Mouse (Mus musculus): Measurements from ENCODE around the gene Pld6.

The Pld6 gene

DNA sequence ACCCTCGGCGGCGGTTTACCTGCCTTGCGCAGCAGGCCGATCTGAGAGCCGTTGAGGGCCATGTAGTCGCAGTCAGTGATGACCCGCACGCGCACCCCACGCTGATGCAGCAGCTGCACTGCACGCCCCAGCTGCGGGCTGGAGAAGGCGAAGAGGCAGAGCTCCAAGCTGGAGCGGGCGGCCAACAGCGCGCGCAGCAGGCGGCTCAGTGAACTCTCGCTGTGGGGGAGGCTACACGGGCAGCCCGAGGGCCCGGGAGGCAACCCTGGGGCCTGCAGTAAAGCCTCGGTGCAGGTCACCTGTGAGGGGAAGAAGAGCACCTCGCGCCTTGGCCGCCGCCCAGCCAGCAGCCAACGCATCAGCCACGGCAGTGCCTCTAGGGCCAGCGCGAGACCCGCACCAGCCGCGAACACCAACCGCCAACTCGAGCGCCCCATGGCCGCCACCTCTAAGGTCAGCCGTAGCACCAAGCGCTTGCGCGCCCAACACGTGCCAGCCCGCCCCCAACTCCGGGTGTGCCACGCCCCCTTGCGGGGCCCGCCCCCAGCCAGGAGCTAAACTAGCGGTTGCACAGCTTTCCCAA lies at the start of gene Pld6:
Pld6 (minus strand) TSS at position 447 of the 583 bp plus-strand sequence.
- DNase-seq (ENCODE audit: inconsistent ontology term) = peak; percentile 60

GRCm38 (mm10) chr11:59821625-59822024 lies 34.2 kb upstream of the Pld6 start:
- DNase-seq (ENCODE audit: inconsistent ontology term) = no peak

- no peak for DNase-seq (ENCODE audit: inconsistent ontology term)
Observed at GRCm38 (mm10) chr11:59817916-59818315, 30.5 kb upstream of the Pld6 start.

GRCm38 (mm10) chr11:59815482-59816065 lies 28.1 kb upstream of the Pld6 start:
- DNase-seq (ENCODE audit: inconsistent ontology term) = no peak

GRCm38 (mm10) chr11:59814936-59815335 lies 27.5 kb upstream of the Pld6 start:
- DNase-seq (ENCODE audit: inconsistent ontology term) = no peak

DNA sequence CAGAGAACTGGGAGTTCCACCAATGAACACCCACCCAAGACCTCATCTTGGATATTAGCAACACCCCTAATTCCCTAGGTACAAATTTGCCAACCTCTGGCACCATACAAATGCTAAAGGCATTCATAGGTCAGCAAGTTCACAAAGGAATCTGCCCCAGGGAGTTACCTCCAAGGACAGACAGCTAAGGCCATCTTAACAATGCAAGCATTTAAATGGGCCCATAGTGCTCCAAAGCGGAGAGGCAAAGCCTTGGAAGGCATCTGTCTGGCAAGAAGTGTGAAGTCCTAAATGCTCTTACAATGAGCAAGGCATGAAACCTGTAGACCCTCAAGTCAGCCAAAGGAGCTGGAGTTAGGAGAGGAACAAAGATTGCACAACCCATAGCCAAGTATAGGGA lies 26.9 kb upstream of the Pld6 start:
- no peak for DNase-seq (ENCODE audit: inconsistent ontology term)

DNA sequence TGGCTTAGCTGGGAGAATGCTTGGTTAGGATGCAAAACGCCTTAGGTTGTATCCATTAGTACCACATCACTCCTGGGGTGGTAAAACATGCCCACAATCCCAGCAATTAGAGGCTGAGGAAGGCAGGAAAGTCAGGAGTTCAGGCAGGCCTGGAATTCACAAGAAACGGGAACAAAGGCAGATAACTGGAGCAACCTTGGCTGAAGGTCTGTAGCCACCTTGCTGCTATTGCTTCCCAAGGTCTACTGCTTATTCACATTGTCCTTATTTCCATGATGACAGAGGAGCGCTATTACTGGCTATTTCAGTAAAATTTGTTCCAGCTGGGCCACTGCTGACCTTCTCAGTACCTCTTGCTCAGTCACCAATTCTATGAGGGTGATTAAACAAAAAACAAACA lies 25.8 kb upstream of the Pld6 start:
- DNase-seq (ENCODE audit: inconsistent ontology term) = no peak

DNA sequence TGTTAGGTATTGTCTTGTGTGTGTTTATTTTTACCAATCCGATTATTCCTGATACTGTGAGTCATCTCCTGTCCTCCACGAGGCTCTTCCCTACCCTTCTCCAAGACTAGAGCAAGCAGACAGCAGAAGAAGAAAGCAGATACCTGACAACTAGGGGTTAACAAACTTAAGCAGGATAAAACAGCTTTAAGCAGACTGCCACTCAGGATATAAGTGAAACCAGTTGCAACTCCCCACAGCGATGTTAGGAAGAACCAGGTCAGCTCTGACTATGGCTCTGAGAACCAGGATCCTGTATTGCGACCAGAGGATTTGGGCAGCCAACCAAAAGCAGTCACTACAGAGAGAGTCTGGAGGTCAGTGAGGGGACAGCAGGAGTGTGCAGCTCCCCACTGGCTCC lies 23.8 kb upstream of the Pld6 start:
- DNase-seq (ENCODE audit: inconsistent ontology term) = no peak

DNA sequence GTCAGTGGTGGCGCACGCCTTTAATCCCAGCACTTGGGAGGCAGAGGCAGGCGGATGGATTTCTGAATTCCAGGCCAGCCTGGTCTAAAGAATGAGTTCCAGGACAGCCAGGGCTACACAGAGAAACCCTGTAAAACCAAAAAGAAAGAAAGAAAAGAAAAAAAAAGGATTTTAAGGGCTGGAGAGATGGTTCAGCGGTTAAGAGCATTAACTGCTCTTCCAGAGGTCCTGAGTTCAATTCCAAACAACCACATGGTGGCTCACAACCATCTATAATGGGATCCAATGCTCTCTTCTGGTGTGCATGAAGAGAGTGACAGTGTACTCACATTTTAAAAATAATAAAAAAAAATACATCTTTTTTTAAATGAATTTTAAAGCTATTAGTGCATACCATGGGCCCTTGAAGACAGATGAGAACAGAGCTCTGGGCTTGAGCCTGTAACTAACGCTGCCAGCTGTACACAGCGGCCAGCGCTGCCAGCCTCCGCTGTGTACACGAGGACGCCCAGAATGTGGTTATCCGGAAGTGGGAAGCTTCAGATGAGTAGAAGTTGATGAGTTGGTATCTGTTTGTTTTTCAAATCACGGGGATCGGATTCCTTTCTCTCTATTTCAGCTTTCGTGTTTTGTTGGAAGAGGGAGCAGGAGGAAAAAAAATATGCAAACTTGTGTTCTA lies 23.2 kb upstream of the Pld6 start:
- DNase-seq (ENCODE audit: inconsistent ontology term) = no peak

- DNase-seq (ENCODE audit: inconsistent ontology term) = peak; percentile 95
Observed at GRCm38 (mm10) chr11:59809670-59810474, 22.4 kb upstream of the Pld6 start, which contains the start of gene Flcn. Gene Flcn (minus strand): TSS chr11:59810016.

- DNase-seq (ENCODE audit: inconsistent ontology term) = no peak
Observed at GRCm38 (mm10) chr11:59809071-59809669, 21.7 kb upstream of the Pld6 start.

- no peak for DNase-seq (ENCODE audit: inconsistent ontology term)
Observed at GRCm38 (mm10) chr11:59808170-59808960, 20.9 kb upstream of the Pld6 start.

GRCm38 (mm10) chr11:59805656-59806055 lies 18.2 kb upstream of the Pld6 start:
- DNase-seq (ENCODE audit: inconsistent ontology term) = no peak

GRCm38 (mm10) chr11:59805256-59805655 lies 17.8 kb upstream of the Pld6 start:
- DNase-seq (ENCODE audit: inconsistent ontology term) = no peak

DNA sequence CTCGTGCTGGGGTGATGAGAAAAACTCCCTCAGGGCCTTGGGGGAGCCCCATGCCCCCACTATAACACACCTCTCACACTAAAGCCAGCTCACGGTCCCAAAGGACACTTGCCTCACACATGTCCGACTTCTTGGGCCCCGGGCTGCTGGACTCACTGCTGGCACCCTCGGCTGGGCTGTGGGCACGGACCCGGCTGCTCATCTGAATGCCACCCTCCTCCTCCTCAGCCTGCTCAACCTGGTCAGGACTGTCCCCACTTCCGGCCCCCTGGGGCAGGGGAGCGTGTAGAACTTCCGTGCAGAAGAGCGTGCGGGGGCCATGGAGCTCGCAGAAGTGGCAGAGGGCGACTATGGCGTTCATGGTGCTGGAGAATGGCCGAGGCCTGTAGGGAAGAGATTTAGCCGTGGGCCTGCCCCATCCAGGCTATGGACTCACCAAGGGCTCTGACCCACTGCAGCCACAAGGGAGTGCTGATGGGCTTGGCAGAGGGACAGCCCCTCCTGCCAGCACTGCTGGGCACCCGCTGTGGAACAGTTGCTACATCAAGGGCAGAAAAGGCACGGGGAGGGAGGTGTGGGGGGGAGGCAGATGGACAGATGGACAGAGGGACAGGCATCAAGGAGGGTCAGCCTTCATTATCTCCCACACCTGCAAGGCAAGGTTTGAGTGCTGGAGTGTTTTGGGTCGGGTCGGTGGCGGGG lies 17.1 kb upstream of the Pld6 start:
- no peak for DNase-seq (ENCODE audit: inconsistent ontology term)

DNA sequence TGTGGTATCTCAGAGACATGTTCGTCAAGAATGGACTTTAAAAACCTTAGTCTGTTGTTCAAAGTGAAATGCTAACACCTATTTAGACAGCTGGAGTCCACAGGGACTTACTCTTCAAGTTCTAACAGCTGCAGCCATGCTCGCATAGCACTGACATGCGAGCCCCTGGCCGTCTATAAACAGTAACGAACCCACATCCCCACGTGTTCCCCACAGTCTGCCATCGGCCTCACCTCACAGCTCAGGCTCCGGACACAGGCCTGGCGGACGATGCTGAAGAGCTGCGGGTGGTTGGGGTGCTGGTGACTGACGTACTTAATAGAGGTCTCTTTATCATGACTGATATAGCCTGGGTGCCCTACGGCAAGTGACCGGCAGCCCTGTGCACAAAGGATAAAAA lies 16.1 kb upstream of the Pld6 start:
- no peak for DNase-seq (ENCODE audit: inconsistent ontology term)

- no peak for DNase-seq (ENCODE audit: inconsistent ontology term)
Observed at GRCm38 (mm10) chr11:59801881-59802280, 14.4 kb upstream of the Pld6 start.

DNA sequence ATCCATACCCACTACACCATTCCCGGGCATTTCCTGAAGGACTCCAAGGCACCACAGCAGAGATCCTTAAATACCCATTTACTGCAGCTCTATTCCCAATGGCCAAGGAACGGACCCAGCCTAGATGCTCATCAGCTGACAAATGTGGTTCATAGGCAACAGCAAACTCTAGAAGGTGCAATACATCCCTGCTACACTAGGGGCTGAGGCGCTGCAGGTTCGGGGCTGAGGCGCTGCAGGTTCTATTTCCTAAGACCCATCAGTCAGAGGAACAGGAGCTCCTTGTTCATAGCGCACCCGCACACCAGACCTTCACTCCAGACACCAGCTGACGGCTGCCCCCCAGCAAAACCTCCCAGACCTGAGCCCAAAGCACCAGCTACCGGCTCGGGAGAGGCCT lies 13.0 kb upstream of the Pld6 start:
- no peak for DNase-seq (ENCODE audit: inconsistent ontology term)

- no peak for DNase-seq (ENCODE audit: inconsistent ontology term)
Observed at GRCm38 (mm10) chr11:59793390-59793789, 5.9 kb upstream of the Pld6 start.

GRCm38 (mm10) chr11:59789311-59789710 lies 1.9 kb upstream of the Pld6 start:
- DNase-seq (ENCODE audit: inconsistent ontology term) = no peak

Measured in Muller cell, postnatal 12 days (primary cell).